Mouse (Mus musculus): Measurements from ENCODE around the gene Bicra. TPM values are rescaled to one million over a fixed set of nuclear protein-coding genes. Genes with fewer than 3 reads are reported as not detected.

Bicra gene
- total and polyA plus RNA-seq, 3 experiments = 0.32 to 10.2 (median 2.2) TPM

GRCm38 (mm10) chr7:16054966-16055365 is 7.2 kb upstream of the Bicra start:
- TF ChIP-seq ETS1 (conservative IDR thresholded peaks at IDR 0.05; ENCODE audit: low read depth, low read length) (no peak; the same call in 1 of the 2 replicates), POLR2A (IDR thresholded peaks at IDR 0.05; ENCODE audit: low read depth, low read length) (no peak), SMC3 (IDR thresholded peaks at IDR 0.05; ENCODE audit: low read depth, low read length) (peak; percentile 42), MXI1 (IDR thresholded peaks at IDR 0.05; ENCODE audit: low read depth, low read length) (no peak), NELFE (IDR thresholded peaks at IDR 0.05; ENCODE audit: low read depth, low read length) (no peak), NRF1 (IDR thresholded peaks at IDR 0.05; ENCODE audit: low read depth, low read length) (no peak), JUND (conservative IDR thresholded peaks at IDR 0.05; ENCODE audit: low read depth, low read length) (0 out of 2 replicates have a peak, but pooled peaks have one; percentile 29), USF1 (IDR thresholded peaks at IDR 0.05; ENCODE audit: low read depth, low read length) (no peak), ZNF384 (IDR thresholded peaks at IDR 0.05; ENCODE audit: low read depth, low read length) (no peak), ZC3H11A (IDR thresholded peaks at IDR 0.05; ENCODE audit: low read depth, low read length) (no peak), BHLHE40 (IDR thresholded peaks at IDR 0.05; ENCODE audit: low read depth, low read length) (no peak), USF2 (conservative IDR thresholded peaks at IDR 0.05; ENCODE audit: low read depth, low read length) (no peak), EP300 (IDR thresholded peaks at IDR 0.05; ENCODE audit: low read length) (0 out of 2 replicates have a peak, but pooled peaks have one; percentile 54), TBP (conservative IDR thresholded peaks at IDR 0.05; ENCODE audit: low read depth, low read length) (no peak), UBTF (IDR thresholded peaks at IDR 0.05; ENCODE audit: low read depth, low read length) (no peak), ELF1 (IDR thresholded peaks at IDR 0.05; ENCODE audit: low read depth, low read length) (no peak), E2F4 (IDR thresholded peaks at IDR 0.05; ENCODE audit: insufficient replicate concordance, low read depth, low read length) (no peak), PAX5 (IDR thresholded peaks at IDR 0.05; ENCODE audit: low read length) (no peak), POLR2AphosphoS2 (IDR thresholded peaks at IDR 0.05; ENCODE audit: low read depth, low read length) (no peak), CHD1 (IDR thresholded peaks at IDR 0.05; ENCODE audit: low read depth, low read length) (no peak), MAX (IDR thresholded peaks at IDR 0.05; ENCODE audit: low read length) (no peak), MAFK (IDR thresholded peaks at IDR 0.05; ENCODE audit: insufficient replicate concordance, low read length) (no peak), MAZ (IDR thresholded peaks at IDR 0.05; ENCODE audit: low read depth, low read length) (no peak), RAD21 (IDR thresholded peaks at IDR 0.05; ENCODE audit: low read depth, low read length) (peak; percentile 48), GABPA (IDR thresholded peaks at IDR 0.05; ENCODE audit: insufficient replicate concordance, low read depth, low read length) (no peak), CTCF (conservative IDR thresholded peaks at IDR 0.05 in 1 of 2, IDR thresholded peaks at IDR 0.05 in 1 of 2; ENCODE audit: low read depth in 2 of 2, low read length in 2 of 2) (peak in 1 of 2 experiments; percentile 54; a peak in 2 of 4 replicates), ZMIZ1 (IDR thresholded peaks at IDR 0.05; ENCODE audit: low read depth, low read length) (no peak), SIN3A (IDR thresholded peaks at IDR 0.05; ENCODE audit: low read length) (no peak; the same call in 1 of the 2 replicates), MEF2A (IDR thresholded peaks at IDR 0.05; ENCODE audit: borderline replicate concordance, low read depth, low read length) (no peak), TCF12 (IDR thresholded peaks at IDR 0.05; ENCODE audit: low read depth, low read length) (no peak), HCFC1 (IDR thresholded peaks at IDR 0.05; ENCODE audit: low read depth, low read length) (no peak), JUN (IDR thresholded peaks at IDR 0.05; ENCODE audit: insufficient read depth, low read depth, low read length) (no peak), IRF4 (IDR thresholded peaks at IDR 0.05; ENCODE audit: low read depth, low read length) (no peak), CHD2 (IDR thresholded peaks at IDR 0.05; ENCODE audit: low read length) (peak; percentile 81), KAT2A (IDR thresholded peaks at IDR 0.05; ENCODE audit: insufficient replicate concordance, low read length) (no peak)
- H3K4me1 ChIP-seq (ENCODE audit: control insufficient read depth in 1 of 2, insufficient read depth in 2 of 2) = peaks cover 21 to 60% of the 10 kb centered on the region in 2 experiments
- H3K79me2 ChIP-seq (replicated peaks; ENCODE audit: control insufficient read depth, extremely low read depth, insufficient read depth, poor library complexity, severe bottlenecking) = no peaks in the 10 kb centered on the region
- peak overlapping the region; percentile 68 for H3K9ac ChIP-seq (ENCODE audit: insufficient read depth, low read depth)
- H3K4me3 ChIP-seq (replicated peaks in 1 of 3; ENCODE audit: low read depth in 2 of 3, low read length in 2 of 3, poor library complexity in 1 of 3) = peak overlapping the region in 1 of 3 experiments; percentile 37
- H3K27me3 ChIP-seq (replicated peaks) = no peaks in the 10 kb centered on the region
- in situ Hi-C loops (cut with MboI; ENCODE audit: low pct_ligation_motif_present, low pct_unique_long_range_greater_than_20kb, low sequenced_read_pairs) (loop anchor here (5.0 to 25.0 kb wide), 3 partner anchors 52 to 207 kb away; partner anchors contain the start of genes C5ar1 and Inafm1), dilution Hi-C loops (cut with MboI; ENCODE audit: extremely low pct_ligation_motif_present, extremely low pct_unique_long_range_greater_than_20kb, low sequenced_read_pairs) (no loop called here)
- H3K27ac ChIP-seq (ENCODE audit: insufficient read depth, low read depth) = peak overlapping the region; percentile 95
- peak; percentile 79 for DNase-seq (ENCODE audit: extremely low read depth)
- H3K9me3 ChIP-seq (replicated peaks; ENCODE audit: low read length) = peaks cover 4% of the 10 kb centered on the region
- peak overlapping the region; percentile 95 for H3K4me2 ChIP-seq (ENCODE audit: insufficient read depth, low read depth, poor library complexity, severe bottlenecking)
- no peaks in the 10 kb centered on the region for H3K36me3 ChIP-seq (replicated peaks in 1 of 2; ENCODE audit: control insufficient read depth in 1 of 2, insufficient read depth in 1 of 2, low read length in 1 of 2)
